In the genomic region with DNA sequence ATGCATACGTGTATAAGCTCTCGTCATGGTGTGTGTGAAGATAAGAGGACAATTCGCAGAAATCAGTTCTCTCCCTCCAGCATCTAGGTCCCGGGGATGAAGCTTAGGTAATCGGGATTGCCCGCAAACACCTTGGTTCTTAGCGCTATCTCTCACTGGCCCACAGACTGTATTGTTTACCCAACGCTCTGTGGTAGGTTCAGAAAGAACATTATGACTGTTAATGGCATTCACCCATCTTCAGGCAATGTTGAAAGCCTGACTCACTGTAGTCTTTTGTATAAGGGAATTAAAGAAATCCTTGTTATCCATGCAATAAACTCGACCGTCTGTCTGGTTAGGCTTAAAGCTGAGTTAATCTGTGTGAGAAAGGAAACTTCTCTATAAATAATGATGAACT, we compare ENCODE assay signal across 24 mouse cellular contexts.
DNase-seq lines count a peak whose midpoint lies in the region; ATAC-seq and TF ChIP-seq lines count a peak whose summit lies in the region.
"Had no signal": no experiment of that assay in that cellular context is flagged by ENCODE, and none has a peak within 500 bp of the region (broad histone marks: within the 10 kb centered on the region; RNA-seq: fewer than 3 reads in every experiment).

No protein-coding gene starts in this region.

- H3K27me3 ChIP-seq in intestine, embryonic 14.5 days (replicated peaks; ENCODE audit: control insufficient read depth, insufficient read depth, low read length), result no peaks in the 10 kb centered on the region
- H3K27me3 ChIP-seq in intestine, postnatal 0 days (replicated peaks; ENCODE audit: control insufficient read depth, insufficient read depth, low read length), result no peaks in the 10 kb centered on the region
- H3K27me3 ChIP-seq in stomach, embryonic 15.5 days (replicated peaks), result no peaks in the 10 kb centered on the region
- no peaks in the 10 kb centered on the region for H3K27me3 ChIP-seq in limb, embryonic 10.5 days (ENCODE audit: low read depth, poor library complexity, severe bottlenecking)
- H3K27me3 ChIP-seq: hindbrain, embryonic 13.5 days had no signal

- WGBS in intestine, embryonic 14.5 days, result 35% methylated on average over 10 of the region's 10 CpGs
- WGBS in intestine, postnatal 0 days, result 28% methylated on average over 10 of the region's 10 CpGs
- 35% methylated on average over 10 of the region's 10 CpGs for WGBS in stomach, embryonic 15.5 days
- 91% methylated on average over 10 of the region's 10 CpGs for WGBS in limb, embryonic 10.5 days

- H3K4me2 ChIP-seq in intestine, embryonic 14.5 days (ENCODE audit: low read length), result no peak overlapping the region
- H3K4me2 ChIP-seq in intestine, postnatal 0 days (replicated peaks; ENCODE audit: low read depth), result no peak overlapping the region
- no peak overlapping the region for H3K4me2 ChIP-seq in stomach, embryonic 15.5 days
- H3K4me2 ChIP-seq: heart, embryonic 11.5 days; hindbrain, embryonic 13.5 days had no signal

- DNase-seq in intestine, embryonic 14.5 days (ENCODE audit: low spot score), result no peak
- peak; percentile 18 for DNase-seq in brain, embryonic 14.5 days (ENCODE audit: low read depth)
- peak; percentile 23 for DNase-seq in yolk sac, embryonic 10.5 days (ENCODE audit: low spot score)
- no peak for DNase-seq in embryo, embryonic 9.5 days (ENCODE audit: extremely low spot score)
- no peak for DNase-seq in limb, embryonic 10.5 days (ENCODE audit: low spot score)
- DNase-seq in kidney, postnatal 14 days, result no peak
- DNase-seq: adrenal gland, adult 2 months; adrenal gland, postnatal 14 days; cerebellum, adult 11-12 months; cerebellum, adult 8-10 months; cerebellum, postnatal 10 days; cerebellum, postnatal 36 days; embryo, embryonic 11 days; gastrocnemius, postnatal 25 days; heart, adult 2 months; heart, postnatal 36 days had no signal

- TF ChIP-seq CTCF in intestine, postnatal 0 days (IDR thresholded peaks at IDR 0.05; ENCODE audit: low read depth), result no peak
- TF ChIP-seq CTCF in brain, embryonic 14.5 days (IDR thresholded peaks at IDR 0.05; ENCODE audit: borderline replicate concordance, extremely low read depth, insufficient read depth, insufficient read length), result no peak

- no peak overlapping the region for H3K4me3 ChIP-seq in intestine, embryonic 14.5 days (ENCODE audit: low read depth, low read length)
- H3K4me3 ChIP-seq in intestine, postnatal 0 days (ENCODE audit: low read depth, low read length), result no peak overlapping the region
- no peak overlapping the region for H3K4me3 ChIP-seq in stomach, embryonic 15.5 days (replicated peaks)
- H3K4me3 ChIP-seq in limb, embryonic 10.5 days, result no peak overlapping the region
- H3K4me3 ChIP-seq: forebrain, embryonic 10.5 days; heart, adult 2 months; hindbrain, embryonic 10.5 days; hindbrain, embryonic 13.5 days had no signal

- H3K4me1 ChIP-seq in intestine, embryonic 14.5 days (replicated peaks; ENCODE audit: control insufficient read depth, insufficient read depth, low read length), result peaks cover 14% of the 10 kb centered on the region; the same call in 1 of the 2 replicates
- no peaks in the 10 kb centered on the region for H3K4me1 ChIP-seq in intestine, postnatal 0 days (replicated peaks; ENCODE audit: control insufficient read depth, insufficient read depth, low read length)
- H3K4me1 ChIP-seq in stomach, embryonic 15.5 days, result 0 out of 2 replicates have a peak, but pooled peaks cover 3% of the 10 kb centered on the region
- H3K4me1 ChIP-seq in limb, embryonic 10.5 days, result no peaks in the 10 kb centered on the region
- H3K4me1 ChIP-seq: forebrain, embryonic 10.5 days; hindbrain, embryonic 10.5 days; hindbrain, embryonic 13.5 days had no signal

- TF ChIP-seq POLR2A in brain, embryonic 14.5 days (IDR thresholded peaks at IDR 0.05; ENCODE audit: borderline replicate concordance, extremely low read depth, insufficient read depth, insufficient read length, poor library complexity, severe bottlenecking), result no peak

- no peak for ATAC-seq in intestine, embryonic 14.5 days (replicated peaks; ENCODE audit: low FRiP score, low TSS enrichment, low read depth)
- ATAC-seq in intestine, postnatal 0 days, result no peak
- ATAC-seq in stomach, embryonic 15.5 days (ENCODE audit: insufficient read depth, low FRiP score, low read depth), result no peak
- ATAC-seq: forebrain, embryonic 14.5 days; hindbrain, embryonic 16.5 days had no signal

- no peaks in the 10 kb centered on the region for H3K36me3 ChIP-seq in intestine, embryonic 14.5 days (ENCODE audit: control insufficient read depth, insufficient read depth, low read length)
- H3K36me3 ChIP-seq in intestine, postnatal 0 days (ENCODE audit: control insufficient read depth, insufficient read depth), result no peaks in the 10 kb centered on the region
- H3K36me3 ChIP-seq in stomach, embryonic 15.5 days, result no peaks in the 10 kb centered on the region
- no peaks in the 10 kb centered on the region for H3K36me3 ChIP-seq in limb, embryonic 10.5 days
- H3K36me3 ChIP-seq: forebrain, embryonic 10.5 days; hindbrain, embryonic 10.5 days; hindbrain, embryonic 13.5 days had no signal

- peak overlapping the region; percentile 69 for H3K27ac ChIP-seq in intestine, embryonic 14.5 days (ENCODE audit: low read depth)
- H3K27ac ChIP-seq in intestine, postnatal 0 days (ENCODE audit: low read depth, low read length), result no peak overlapping the region
- H3K27ac ChIP-seq in stomach, embryonic 15.5 days, result peak overlapping the region; percentile 41; the same call in 1 of the 2 replicates
- no peak overlapping the region for H3K27ac ChIP-seq in limb, embryonic 10.5 days
- H3K27ac ChIP-seq: forebrain, embryonic 10.5 days; heart, adult 2 months; hindbrain, embryonic 10.5 days; hindbrain, embryonic 13.5 days had no signal

- no peaks in the 10 kb centered on the region for H3K9me3 ChIP-seq in intestine, embryonic 14.5 days (ENCODE audit: control insufficient read depth, low read length)
- H3K9me3 ChIP-seq in intestine, postnatal 0 days (ENCODE audit: control insufficient read depth), result no peaks in the 10 kb centered on the region
- H3K9me3 ChIP-seq in stomach, embryonic 15.5 days, result no peaks in the 10 kb centered on the region
- no peaks in the 10 kb centered on the region for H3K9me3 ChIP-seq in limb, embryonic 10.5 days (replicated peaks)
- H3K9me3 ChIP-seq: forebrain, embryonic 10.5 days; hindbrain, embryonic 13.5 days had no signal

- no peak overlapping the region for H3K9ac ChIP-seq in intestine, embryonic 14.5 days (ENCODE audit: low read length)
- no peak overlapping the region for H3K9ac ChIP-seq in intestine, postnatal 0 days (ENCODE audit: low read depth, low read length)
- H3K9ac ChIP-seq in stomach, embryonic 15.5 days, result no peak overlapping the region
- H3K9ac ChIP-seq: hindbrain, embryonic 13.5 days had no signal

Comparison
In these comparisons a context has a peak if more than half of its experiments do, and no peak if none do; other contexts are left out.
1. H3K27ac ChIP-seq: peak in intestine, embryonic 14.5 days (single experiment) and stomach, embryonic 15.5 days (single experiment); none in intestine, postnatal 0 days (single experiment) and limb, embryonic 10.5 days (single experiment).
2. DNase-seq: peak in brain, embryonic 14.5 days (single experiment) and yolk sac, embryonic 10.5 days (single experiment); none in intestine, embryonic 14.5 days (single experiment), embryo, embryonic 9.5 days (single experiment), limb, embryonic 10.5 days (single experiment) and kidney, postnatal 14 days (single experiment).